Comparison of ENCODE assay signal across 11 mouse cellular contexts in genomic region chr11:109554443-109554842, GRCm38 (mm10). TPM values are rescaled to one million over a fixed set of nuclear protein-coding genes. Genes with fewer than 3 reads are reported as not detected.
DNase-seq lines count a peak whose midpoint lies in the region; ATAC-seq and TF ChIP-seq lines count a peak whose summit lies in the region.
"Had no signal": no experiment of that assay in that cellular context is flagged by ENCODE, and none has a peak within 500 bp of the region (broad histone marks: within the 10 kb centered on the region; RNA-seq: fewer than 3 reads in every experiment).

No protein-coding gene starts in this region.

- TF ChIP-seq EP300 in MEL (IDR thresholded peaks at IDR 0.05; ENCODE audit: low read depth in 1 of 2, low read length in 2 of 2), result no peak

- H3K27ac ChIP-seq in kidney, embryonic 14.5 days (ENCODE audit: low read depth, low read length), result no peak overlapping the region; the same call in 1 of the 2 replicates
- H3K27ac ChIP-seq in MEL (ENCODE audit: control insufficient read depth, low read depth, low read length), result no peak overlapping the region
- H3K27ac ChIP-seq in liver, embryonic 16.5 days (ENCODE audit: low read length), result peak overlapping the region; percentile 85
- H3K27ac ChIP-seq in hindbrain, postnatal 0 days, result no peak overlapping the region
- H3K27ac ChIP-seq: hindbrain, embryonic 15.5 days had no signal

- H3K36me3 ChIP-seq in kidney, embryonic 14.5 days (ENCODE audit: control insufficient read depth, insufficient read depth, low read length), result no peaks in the 10 kb centered on the region
- peaks cover 0 to 29% of the 10 kb centered on the region in 2 experiments; a peak in 2 of 4 replicates for H3K36me3 ChIP-seq in MEL (ENCODE audit: control insufficient read depth in 1 of 2, insufficient read depth in 2 of 2, low read length in 2 of 2)
- H3K36me3 ChIP-seq in liver, embryonic 16.5 days (ENCODE audit: control insufficient read depth, insufficient read depth), result no peaks in the 10 kb centered on the region
- no peaks in the 10 kb centered on the region for H3K36me3 ChIP-seq in hindbrain, postnatal 0 days (ENCODE audit: insufficient read depth, low read length)
- H3K36me3 ChIP-seq: hindbrain, embryonic 15.5 days had no signal

- ATAC-seq in kidney, embryonic 14.5 days (ENCODE audit: low FRiP score, low TSS enrichment), result no peak
- ATAC-seq in liver, embryonic 16.5 days (ENCODE audit: low read depth), result no peak
- no peak for ATAC-seq in hindbrain, postnatal 0 days

- H3K4me3 ChIP-seq in kidney, embryonic 14.5 days (ENCODE audit: low read length), result no peak overlapping the region
- H3K4me3 ChIP-seq in MEL (ENCODE audit: control insufficient read depth in 1 of 2, insufficient read depth in 1 of 2, low read depth in 2 of 2, low read length in 2 of 2), result no peak overlapping the region
- no peak overlapping the region for H3K4me3 ChIP-seq in liver, embryonic 16.5 days (ENCODE audit: low read depth, low read length)
- no peak overlapping the region for H3K4me3 ChIP-seq in hindbrain, postnatal 0 days (ENCODE audit: low read length)
- H3K4me3 ChIP-seq: hindbrain, embryonic 15.5 days had no signal

- no peak overlapping the region for H3K4me2 ChIP-seq in kidney, embryonic 14.5 days (replicated peaks; ENCODE audit: low read depth, low read length)
- H3K4me2 ChIP-seq in liver, embryonic 16.5 days (ENCODE audit: low read depth, low read length), result no peak overlapping the region
- H3K4me2 ChIP-seq in hindbrain, postnatal 0 days (ENCODE audit: low read depth, low read length), result no peak overlapping the region
- H3K4me2 ChIP-seq: hindbrain, embryonic 15.5 days had no signal

- H3K9me3 ChIP-seq in kidney, embryonic 14.5 days (ENCODE audit: control insufficient read depth, low read length), result no peaks in the 10 kb centered on the region
- H3K9me3 ChIP-seq in MEL (replicated peaks; ENCODE audit: insufficient read depth, low read length), result no peaks in the 10 kb centered on the region
- no peaks in the 10 kb centered on the region for H3K9me3 ChIP-seq in liver, embryonic 16.5 days (replicated peaks; ENCODE audit: control insufficient read depth, low read length)
- H3K9me3 ChIP-seq in hindbrain, postnatal 0 days (ENCODE audit: low read length), result no peaks in the 10 kb centered on the region
- H3K9me3 ChIP-seq: hindbrain, embryonic 15.5 days had no signal

- peak; percentile 24 for DNase-seq in kidney, postnatal 10 days
- DNase-seq in MEL (ENCODE audit: low read depth, low spot score), result no peak
- peak; percentile 73 for DNase-seq in gonadal fat pad, adult 2 months (ENCODE audit: low read depth)
- DNase-seq in layer of hippocampus, postnatal 36 days, result no peak
- DNase-seq in hindbrain, postnatal 0 days (ENCODE audit: low spot score), result no peak
- DNase-seq in layer of hippocampus, adult 9-10 months (ENCODE audit: low spot score), result no peak
- DNase-seq: cerebellum, adult 11 months; gastrocnemius, postnatal 25 days had no signal

- no peak for TF ChIP-seq CTCF in MEL (IDR thresholded peaks at IDR 0.05 in 2 of 3, conservative IDR thresholded peaks at IDR 0.05 in 1 of 3; ENCODE audit: control insufficient read depth in 1 of 3, insufficient read depth in 1 of 3, low read depth in 2 of 3, low read length in 3 of 3, poor library complexity in 1 of 3, severe bottlenecking in 1 of 3)
- no peak for TF ChIP-seq CTCF in hindbrain, postnatal 0 days (IDR thresholded peaks at IDR 0.05; ENCODE audit: low read depth)

- WGBS in kidney, embryonic 14.5 days, result 54% methylated on average over 3 of the region's 3 CpGs
- WGBS in liver, embryonic 16.5 days (ENCODE audit: insufficient replicate concordance), result 39% methylated on average over 3 of the region's 3 CpGs
- WGBS in hindbrain, postnatal 0 days, result 30% methylated on average over 3 of the region's 3 CpGs

- H3K9ac ChIP-seq in kidney, embryonic 14.5 days (ENCODE audit: low read depth, low read length), result no peak overlapping the region
- no peak overlapping the region for H3K9ac ChIP-seq in MEL (ENCODE audit: control insufficient read depth, low read depth, low read length, poor library complexity, severe bottlenecking)
- peak overlapping the region; percentile 55 for H3K9ac ChIP-seq in liver, embryonic 16.5 days (ENCODE audit: low read depth, low read length)
- H3K9ac ChIP-seq in hindbrain, postnatal 0 days (replicated peaks; ENCODE audit: low read length), result no peak overlapping the region
- H3K9ac ChIP-seq: hindbrain, embryonic 15.5 days had no signal

- TF ChIP-seq POLR2A in MEL (IDR thresholded peaks at IDR 0.05; ENCODE audit: control insufficient read depth in 1 of 2, insufficient read depth in 1 of 2, low read depth in 1 of 2, low read length in 2 of 2, poor library complexity in 1 of 2), result no peak

- TF ChIP-seq RAD21 in MEL (IDR thresholded peaks at IDR 0.05; ENCODE audit: low read depth, low read length), result no peak

- no peaks in the 10 kb centered on the region for H3K79me2 ChIP-seq in MEL (ENCODE audit: control insufficient read depth, insufficient read depth, low read length, poor library complexity)

- no peaks in the 10 kb centered on the region for H3K4me1 ChIP-seq in kidney, embryonic 14.5 days (ENCODE audit: control insufficient read depth, insufficient read depth, low read length)
- peaks cover 25 to 29% of the 10 kb centered on the region in 2 experiments for H3K4me1 ChIP-seq in MEL (ENCODE audit: control insufficient read depth in 1 of 2, insufficient read depth in 2 of 2, low read length in 2 of 2)
- peaks cover 90% of the 10 kb centered on the region for H3K4me1 ChIP-seq in liver, embryonic 16.5 days (ENCODE audit: control insufficient read depth, low read depth, low read length)
- no peaks in the 10 kb centered on the region for H3K4me1 ChIP-seq in hindbrain, postnatal 0 days (ENCODE audit: insufficient read depth, low read length)
- H3K4me1 ChIP-seq: hindbrain, embryonic 15.5 days had no signal

- H3K27me3 ChIP-seq in kidney, embryonic 14.5 days (ENCODE audit: control insufficient read depth, insufficient read depth, low read length), result no peaks in the 10 kb centered on the region
- H3K27me3 ChIP-seq in MEL (ENCODE audit: control insufficient read depth in 1 of 2, insufficient read depth in 2 of 2, low read length in 2 of 2), result no peaks in the 10 kb centered on the region
- H3K27me3 ChIP-seq in liver, embryonic 16.5 days (ENCODE audit: control insufficient read depth, insufficient read depth, low read depth, low read length), result no peaks in the 10 kb centered on the region
- no peaks in the 10 kb centered on the region for H3K27me3 ChIP-seq in hindbrain, postnatal 0 days (ENCODE audit: insufficient read depth, low read length)
- H3K27me3 ChIP-seq: hindbrain, embryonic 15.5 days had no signal

TF ChIP-seq in MEL, 35 proteins besides CTCF, POLR2A, EP300 and RAD21:
- TF ChIP-seq SMC3 (IDR thresholded peaks at IDR 0.05; ENCODE audit: low read depth, low read length), result 0 out of 2 replicates have a peak, but pooled peaks have one; percentile 1
- no peak for TF ChIP-seq POLR2AphosphoS5 (IDR thresholded peaks at IDR 0.05; ENCODE audit: borderline replicate concordance, low read depth, low read length)

RNA-seq across cellular contexts. Expression of gene Wipi1, which starts 57.3 kb away (rescaled TPM):
- 15.0 and 19.6 TPM in 2 replicates for polyA plus RNA-seq in kidney, embryonic 14.5 days (2014; fragmentation: Nextera tagmentation; extraction: Ambion mirVana)
- total RNA-seq in MEL (2012; rRNA removed), result 2.5 and 2.6 TPM in 2 replicates
- 1 to 10 TPM in 1 of 2 experiments, not detected in 1; 8.2 TPM for polyA plus RNA-seq in MEL (2012; ENCODE audit: insufficient read depth in 1 of 2, insufficient read length in 2 of 2, low read depth in 1 of 2, low replicate concordance in 2 of 2, missing spikeins in 1 of 2)
- polyA plus RNA-seq in gonadal fat pad, adult 2 months (2012; rRNA removed), result 33.8 TPM in 2 replicates
- 23.6 and 24.0 TPM in 2 replicates for polyA plus RNA-seq in liver, embryonic 16.5 days (2015; fragmentation: Nextera tagmentation; extraction: Ambion mirVana)
- 10 to 100 TPM; 22.4 to 23.5 TPM for total RNA-seq in layer of hippocampus, postnatal 36 days (2021)
- 14.6 and 23.3 TPM in 2 replicates for total RNA-seq in hindbrain, postnatal 0 days (2014; rRNA removed)
- polyA plus RNA-seq in hindbrain, postnatal 0 days (2015; fragmentation: Nextera tagmentation; extraction: Ambion mirVana), result 21.0 and 23.5 TPM in 2 replicates

Comparison
In these comparisons a context has a peak if more than half of its experiments do, and no peak if none do; other contexts are left out.
1. DNase-seq: peak in kidney, postnatal 10 days (single experiment) and gonadal fat pad, adult 2 months (single experiment); none in MEL (single experiment), layer of hippocampus, postnatal 36 days (0 of 2), hindbrain, postnatal 0 days (single experiment) and layer of hippocampus, adult 9-10 months (single experiment).